Mouse (Mus musculus): ENCODE measurements at regions not wholly inside any gene's neighbourhood (a gene's known extent, or its start where the extent isn't known, plus 50 kb on each side); places are given as distances from the start of the nearest gene placed in this dataset.
"Not testable (repeated sequence)": the region's sequence is repeated elsewhere in the genome, so short reads cannot be mapped to it uniquely, and the experiment has no call there.

- no peak for DNase-seq (ENCODE audit: low spot score in 2 of 2)
Observed at GRCm38 (mm10) chr15:8831720-8832620, 121.4 kb upstream of the Slc1a3 start.

GRCm38 (mm10) chr15:8824861-8825260 is 114.3 kb upstream of the Slc1a3 start:
- no peak for DNase-seq (ENCODE audit: low spot score in 2 of 2)

GRCm38 (mm10) chr15:8822795-8823194 is 112.2 kb upstream of the Slc1a3 start:
- not testable (repeated sequence) for DNase-seq (ENCODE audit: low spot score in 2 of 2)

- no peak for DNase-seq (ENCODE audit: low spot score in 2 of 2)
Observed at GRCm38 (mm10) chr15:8817542-8817941, 107.0 kb upstream of the Slc1a3 start.

GRCm38 (mm10) chr15:8816501-8817368 is 106.2 kb upstream of the Slc1a3 start:
- no peak for DNase-seq (ENCODE audit: low spot score in 2 of 2)

- DNase-seq (ENCODE audit: low spot score in 2 of 2) = no peak
Observed at GRCm38 (mm10) chr15:8815958-8816357, 105.4 kb upstream of the Slc1a3 start.

GRCm38 (mm10) chr15:8815277-8815676 is 104.7 kb upstream of the Slc1a3 start:
- DNase-seq (ENCODE audit: low spot score in 2 of 2) = no peak

GRCm38 (mm10) chr15:8806354-8806753 is 95.8 kb upstream of the Slc1a3 start:
- DNase-seq (ENCODE audit: low spot score in 2 of 2) = peak; percentile 1 to 11

- not testable (repeated sequence) for DNase-seq (ENCODE audit: low spot score in 2 of 2)
Observed at GRCm38 (mm10) chr15:8805565-8805964, 95.0 kb upstream of the Slc1a3 start.

- DNase-seq (ENCODE audit: low spot score in 2 of 2) = no peak
Observed at GRCm38 (mm10) chr15:8802058-8802457, 91.5 kb upstream of the Slc1a3 start.

GRCm38 (mm10) chr15:8797015-8797414 is 86.5 kb upstream of the Slc1a3 start:
- no peak for DNase-seq (ENCODE audit: low spot score in 2 of 2)

GRCm38 (mm10) chr15:8792106-8792505 is 81.5 kb upstream of the Slc1a3 start:
- DNase-seq (ENCODE audit: low spot score in 2 of 2) = no peak

GRCm38 (mm10) chr15:8789924-8790323 is 79.4 kb upstream of the Slc1a3 start:
- no peak for DNase-seq (ENCODE audit: low spot score in 2 of 2)

GRCm38 (mm10) chr15:8789000-8789399 is 78.4 kb upstream of the Slc1a3 start:
- DNase-seq (ENCODE audit: low spot score in 2 of 2) = no peak

GRCm38 (mm10) chr15:8785537-8785936 is 75.0 kb upstream of the Slc1a3 start:
- DNase-seq (ENCODE audit: low spot score in 2 of 2) = no peak

GRCm38 (mm10) chr15:8783567-8783966 is 73.0 kb upstream of the Slc1a3 start:
- DNase-seq (ENCODE audit: low spot score in 2 of 2) = no peak

- no peak for DNase-seq (ENCODE audit: low spot score in 2 of 2)
Observed at GRCm38 (mm10) chr15:8783036-8783435, 72.5 kb upstream of the Slc1a3 start.

GRCm38 (mm10) chr15:8782131-8782507 is 71.6 kb upstream of the Slc1a3 start:
- no peak for DNase-seq (ENCODE audit: low spot score in 2 of 2)

GRCm38 (mm10) chr15:8781159-8782130 is 70.9 kb upstream of the Slc1a3 start:
- DNase-seq (ENCODE audit: low spot score in 2 of 2) = no peak

GRCm38 (mm10) chr15:8780371-8780866 is 69.9 kb upstream of the Slc1a3 start:
- no peak for DNase-seq (ENCODE audit: low spot score in 2 of 2)
